ENCODE assay signal across 29 mouse cellular contexts in genomic region chr17:83072175-83072574, GRCm38 (mm10).
DNase-seq lines count a peak whose midpoint lies in the region; ATAC-seq lines count a peak whose summit lies in the region.
"Had no signal": no experiment of that assay in that cellular context is flagged by ENCODE, and none has a peak within 500 bp of the region (broad histone marks: within the 10 kb centered on the region; RNA-seq: fewer than 3 reads in every experiment).

No protein-coding gene starts in this region.

- 0 out of 2 replicates have a peak, but pooled peaks have one; percentile 33 for ATAC-seq in heart, embryonic 11.5 days (replicated peaks; ENCODE audit: insufficient number of reproducible peaks, low FRiP score, low TSS enrichment)
- ATAC-seq in heart, embryonic 16.5 days (replicated peaks; ENCODE audit: extremely low read depth, insufficient read depth, low FRiP score) = peak; percentile 16; the same call in 1 of the 2 replicates
- ATAC-seq in lung, embryonic 15.5 days (ENCODE audit: borderline replicate concordance, extremely low read depth, low FRiP score, low TSS enrichment) = 0 out of 2 replicates have a peak, but pooled peaks have one; percentile 28
- ATAC-seq in intestine, embryonic 15.5 days = peak; percentile 68; the same call in 1 of the 2 replicates
- ATAC-seq: forebrain, postnatal 0 days; liver, embryonic 12.5 days; liver, postnatal 0 days had no signal

- 16% methylated on average over 4 of the region's 4 CpGs for WGBS in heart, embryonic 11.5 days (ENCODE audit: insufficient replicate concordance)
- 25% methylated on average over 4 of the region's 4 CpGs for WGBS in heart, embryonic 16.5 days
- 26% methylated on average over 4 of the region's 4 CpGs for WGBS in lung, embryonic 15.5 days
- WGBS in intestine, embryonic 15.5 days = 46% methylated on average over 4 of the region's 4 CpGs

- peaks cover 36% of the 10 kb centered on the region for H3K4me1 ChIP-seq in heart, embryonic 11.5 days (ENCODE audit: control insufficient read depth, insufficient read depth, low read length)
- H3K4me1 ChIP-seq in heart, embryonic 16.5 days (ENCODE audit: control insufficient read depth, insufficient read depth, low read length) = peaks cover 37% of the 10 kb centered on the region
- H3K4me1 ChIP-seq in lung, embryonic 15.5 days = peaks cover 11% of the 10 kb centered on the region
- no peaks in the 10 kb centered on the region for H3K4me1 ChIP-seq in intestine, embryonic 15.5 days (replicated peaks)
- H3K4me1 ChIP-seq: liver, embryonic 12.5 days; midbrain, embryonic 12.5 days; neural tube, embryonic 12.5 days had no signal

- no peak overlapping the region for H3K4me3 ChIP-seq in heart, embryonic 11.5 days (ENCODE audit: low read depth, low read length)
- no peak overlapping the region for H3K4me3 ChIP-seq in heart, embryonic 16.5 days (ENCODE audit: low read length)
- no peak overlapping the region for H3K4me3 ChIP-seq in lung, embryonic 15.5 days
- no peak overlapping the region for H3K4me3 ChIP-seq in intestine, embryonic 15.5 days (replicated peaks)
- H3K4me3 ChIP-seq: erythroblast, embryonic 14.5 days; liver, embryonic 12.5 days; megakaryocyte, embryonic 14.5 days; midbrain, embryonic 12.5 days; myocyte; neural tube, embryonic 12.5 days had no signal

- H3K9ac ChIP-seq in heart, embryonic 11.5 days (ENCODE audit: low read depth, low read length) = no peak overlapping the region
- no peak overlapping the region for H3K9ac ChIP-seq in heart, embryonic 16.5 days (ENCODE audit: low read length)
- H3K9ac ChIP-seq in lung, embryonic 15.5 days = no peak overlapping the region
- H3K9ac ChIP-seq in intestine, embryonic 15.5 days = no peak overlapping the region
- H3K9ac ChIP-seq: forebrain, postnatal 0 days; hindbrain, embryonic 14.5 days; liver, embryonic 12.5 days; liver, postnatal 0 days; midbrain, embryonic 12.5 days; neural tube, embryonic 12.5 days had no signal

- intact Hi-C loops in heart, postnatal 10 days (cut with DNase I) = loop anchor here (5.0 kb wide), 1 partner anchor 45 kb away; no protein-coding TSS in a partner anchor
- intact Hi-C loops in heart, postnatal 25 days (cut with DNase I) = no loop called here
- intact Hi-C loops in left cerebral cortex, postnatal 10 days (cut with DNase I) = no loop called here

- no peaks in the 10 kb centered on the region for H3K27me3 ChIP-seq in heart, embryonic 11.5 days (ENCODE audit: control insufficient read depth, insufficient read depth, low read length)
- H3K27me3 ChIP-seq in heart, embryonic 16.5 days (ENCODE audit: control insufficient read depth, insufficient read depth, low read length) = no peaks in the 10 kb centered on the region
- H3K27me3 ChIP-seq in lung, embryonic 15.5 days = no peaks in the 10 kb centered on the region
- no peaks in the 10 kb centered on the region for H3K27me3 ChIP-seq in intestine, embryonic 15.5 days (replicated peaks)
- H3K27me3 ChIP-seq: liver, embryonic 12.5 days; megakaryocyte, embryonic 14.5 days had no signal

- H3K4me2 ChIP-seq in heart, embryonic 11.5 days = no peak overlapping the region
- H3K4me2 ChIP-seq in heart, embryonic 16.5 days (ENCODE audit: low read depth, low read length) = 0 out of 2 replicates have a peak overlapping the region, but pooled peaks have one; percentile 3
- H3K4me2 ChIP-seq in lung, embryonic 15.5 days = no peak overlapping the region
- no peak overlapping the region for H3K4me2 ChIP-seq in intestine, embryonic 15.5 days (replicated peaks)
- H3K4me2 ChIP-seq: hindbrain, embryonic 14.5 days; liver, embryonic 12.5 days; midbrain, embryonic 12.5 days; neural tube, embryonic 12.5 days had no signal

- no peak for DNase-seq in heart, postnatal 10 days
- no peak for DNase-seq in heart, postnatal 25 days (ENCODE audit: low spot score)
- no peak for DNase-seq in lung, adult 18-20 months
- no peak for DNase-seq in left cerebral cortex, postnatal 10 days (ENCODE audit: extremely low spot score in 1 of 2, low spot score in 2 of 2)
- DNase-seq: adrenal gland, postnatal 14 days; cerebellum, adult 11-12 months; cerebellum, adult 9-11 months; embryo, embryonic 11 days; forebrain, postnatal 0 days; kidney, adult 8-10 months; kidney, postnatal 14 days; layer of hippocampus, adult 9-11 months; liver, postnatal 0 days; lung, postnatal 36 days; right cerebral cortex, adult 18-20 months; spleen, adult 18-20 months; thymus, adult 2 months; thymus, postnatal 36 days had no signal

- H3K9me3 ChIP-seq in heart, embryonic 11.5 days (replicated peaks; ENCODE audit: control insufficient read depth, low read length) = no peaks in the 10 kb centered on the region
- H3K9me3 ChIP-seq in heart, embryonic 16.5 days (replicated peaks; ENCODE audit: control insufficient read depth, low read length) = no peaks in the 10 kb centered on the region
- H3K9me3 ChIP-seq in lung, embryonic 15.5 days = no peaks in the 10 kb centered on the region
- no peaks in the 10 kb centered on the region for H3K9me3 ChIP-seq in intestine, embryonic 15.5 days
- H3K9me3 ChIP-seq: liver, embryonic 12.5 days; megakaryocyte, embryonic 14.5 days; midbrain, embryonic 12.5 days; neural tube, embryonic 12.5 days had no signal

- no peaks in the 10 kb centered on the region for H3K36me3 ChIP-seq in heart, embryonic 11.5 days (ENCODE audit: control insufficient read depth, insufficient read depth, low read length)
- H3K36me3 ChIP-seq in heart, embryonic 16.5 days (ENCODE audit: control insufficient read depth, insufficient read depth) = no peaks in the 10 kb centered on the region
- no peaks in the 10 kb centered on the region for H3K36me3 ChIP-seq in lung, embryonic 15.5 days
- no peaks in the 10 kb centered on the region for H3K36me3 ChIP-seq in intestine, embryonic 15.5 days
- H3K36me3 ChIP-seq: liver, embryonic 12.5 days; midbrain, embryonic 12.5 days; neural tube, embryonic 12.5 days had no signal

- H3K27ac ChIP-seq in heart, embryonic 11.5 days (ENCODE audit: low read depth, low read length) = no peak overlapping the region; the same call in 1 of the 2 replicates
- H3K27ac ChIP-seq in heart, embryonic 16.5 days (ENCODE audit: low read length) = peak overlapping the region; percentile 6; the same call in 1 of the 2 replicates
- no peak overlapping the region for H3K27ac ChIP-seq in lung, embryonic 15.5 days
- no peak overlapping the region for H3K27ac ChIP-seq in intestine, embryonic 15.5 days
- H3K27ac ChIP-seq: hindbrain, embryonic 14.5 days; liver, embryonic 12.5 days; midbrain, embryonic 12.5 days; neural tube, embryonic 12.5 days had no signal

Comparison
In these comparisons a context has a peak if more than half of its experiments do, and no peak if none do; other contexts are left out.
1. ATAC-seq: peak in every context shown above with its lines; median percentile 68 in intestine, embryonic 15.5 days; 33 in heart, embryonic 11.5 days; 28 in lung, embryonic 15.5 days; 16 in heart, embryonic 16.5 days.